Mouse (Mus musculus): Measurements from ENCODE around the gene Hist1h2ab.

Gene Hist1h2ab

GRCm38 (mm10) chr13:23738677-23739068 lies 12.3 kb upstream of the Hist1h2ab start, which contains the start of gene Hist1h1c:
Gene Hist1h1c, plus strand, starts transcription at chr13:23738808.
- peak; percentile 83 for DNase-seq

GRCm38 (mm10) chr13:23739069-23739921 lies 11.6 kb upstream of the Hist1h2ab start:
- peak; percentile 93 for DNase-seq

DNA sequence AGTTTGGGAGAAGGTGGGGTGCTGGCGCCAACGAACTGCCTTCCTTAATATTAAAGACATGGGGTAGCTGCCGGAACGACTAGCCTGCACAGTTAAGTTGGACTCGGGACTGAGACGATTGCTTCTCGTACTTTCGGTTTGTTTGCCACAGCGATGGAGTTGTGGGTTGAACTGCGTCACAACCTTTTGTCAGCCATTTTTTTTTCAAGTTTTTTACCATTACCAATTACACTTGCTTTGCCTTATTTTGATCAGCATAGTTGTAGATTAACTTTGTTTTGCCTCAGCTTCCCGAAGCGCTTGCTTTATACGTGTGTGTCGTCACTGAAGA lies 11.0 kb upstream of the Hist1h2ab start:
- DNase-seq: no peak

DNA sequence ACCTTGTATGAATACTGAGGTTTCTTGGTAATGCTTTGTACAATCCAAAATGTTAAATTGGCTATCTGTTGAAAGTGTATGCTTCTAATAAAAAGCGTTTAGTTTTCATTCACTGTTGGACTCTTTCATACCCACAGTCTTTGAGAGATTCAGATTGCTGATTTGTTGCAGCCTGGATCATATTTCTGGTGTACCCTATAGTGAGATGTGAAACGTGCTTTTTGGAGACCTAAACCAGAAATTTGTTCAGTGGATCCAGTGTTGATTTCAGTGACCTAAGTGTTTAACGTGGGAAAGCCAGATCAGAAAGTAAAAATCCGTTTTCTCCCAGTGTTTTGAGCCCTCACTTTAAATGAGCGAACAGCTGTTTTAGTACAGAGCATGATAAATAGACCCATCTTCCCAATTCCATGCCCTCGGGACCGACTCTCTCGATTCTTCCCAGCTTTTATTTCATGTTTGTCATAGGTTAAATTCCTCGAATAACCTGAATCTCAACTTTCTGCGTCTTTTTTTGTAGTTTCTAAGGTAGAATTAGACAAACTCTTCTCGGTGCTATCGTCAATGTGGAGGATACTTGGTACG lies 10.6 kb upstream of the Hist1h2ab start:
- DNase-seq: peak; percentile 23

GRCm38 (mm10) chr13:23740910-23741309 lies 10.0 kb upstream of the Hist1h2ab start:
- DNase-seq: no peak

DNA sequence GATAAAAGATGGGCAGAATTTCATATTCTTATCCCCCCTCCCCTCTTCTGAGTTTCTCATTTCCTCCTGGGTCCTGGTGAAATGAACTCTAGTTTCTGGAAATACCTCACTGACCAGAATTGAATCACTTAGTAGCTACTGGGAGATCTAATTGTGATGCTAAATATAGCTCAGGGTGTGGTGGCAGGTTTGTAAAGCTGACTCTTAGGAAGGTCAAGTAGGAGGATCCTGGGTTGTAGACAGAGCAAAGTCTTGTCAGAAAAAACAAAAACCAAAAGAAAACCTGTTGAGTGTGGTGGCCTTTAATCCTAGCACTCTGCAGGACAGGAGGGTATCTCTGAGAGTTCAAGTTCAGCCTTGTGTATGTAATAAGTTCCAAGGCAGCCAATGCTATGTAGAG lies 8.9 kb upstream of the Hist1h2ab start:
- DNase-seq: no peak

- DNase-seq: no peak
Observed at GRCm38 (mm10) chr13:23743215-23743614, 7.7 kb upstream of the Hist1h2ab start.

DNA sequence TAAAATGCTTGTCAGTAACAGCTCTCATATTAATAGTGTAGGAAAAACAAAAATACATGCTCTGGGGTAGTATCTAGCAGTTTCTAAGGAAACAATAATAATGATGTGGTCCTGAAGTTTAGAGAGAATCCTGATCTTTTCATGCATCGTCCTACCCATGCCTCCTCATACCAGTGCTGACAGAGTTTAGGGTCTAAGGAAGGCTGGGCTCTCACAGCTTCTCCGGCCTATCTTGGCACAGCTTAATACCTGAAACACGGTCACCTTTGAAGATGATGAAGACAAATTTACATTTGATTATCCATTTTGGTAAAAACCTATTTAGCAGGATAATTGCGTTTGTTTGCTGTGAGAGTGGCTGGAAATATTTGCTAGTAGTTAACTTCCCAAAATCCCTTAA lies 7.0 kb upstream of the Hist1h2ab start:
- no peak for DNase-seq

GRCm38 (mm10) chr13:23744421-23745380 lies 6.2 kb upstream of the Hist1h2ab start:
- peak; percentile 27 for DNase-seq

GRCm38 (mm10) chr13:23745381-23746161 lies 5.4 kb upstream of the Hist1h2ab start, which contains the start of gene Hist1h3c:
Gene Hist1h3c, minus strand, starts transcription at chr13:23745602.
- peak; percentile 86 for DNase-seq

- DNase-seq: peak; percentile 94
Observed at GRCm38 (mm10) chr13:23746201-23747080, 4.5 kb upstream of the Hist1h2ab start, which contains the start of gene Hist1h2bb. Gene Hist1h2bb, plus strand, starts transcription at chr13:23746734.

- peak; percentile 43 for DNase-seq
Observed at GRCm38 (mm10) chr13:23747081-23747891, 3.6 kb upstream of the Hist1h2ab start.

DNA sequence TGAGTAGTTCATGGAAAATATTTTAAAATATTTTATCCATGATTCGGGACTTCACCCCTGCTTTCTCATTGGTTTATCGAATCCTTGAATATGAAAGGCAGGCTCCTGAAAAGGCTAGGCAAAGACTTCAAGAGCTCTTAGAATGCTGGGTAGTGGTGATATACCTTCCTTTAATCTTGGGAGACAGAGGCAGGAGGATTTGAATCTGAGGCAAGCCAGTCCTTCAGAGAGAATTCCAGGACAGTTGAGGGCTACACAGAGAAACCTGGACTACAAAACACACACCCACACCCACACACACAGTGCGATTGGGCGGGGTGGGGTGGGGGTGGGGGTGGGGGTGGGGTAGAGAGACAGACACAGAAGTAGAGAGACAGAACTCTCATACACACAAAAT lies 3.0 kb upstream of the Hist1h2ab start:
- DNase-seq: peak; percentile 17

- DNase-seq: peak; percentile 29
Observed at GRCm38 (mm10) chr13:23749563-23750121, 1.3 kb upstream of the Hist1h2ab start.

DNA sequence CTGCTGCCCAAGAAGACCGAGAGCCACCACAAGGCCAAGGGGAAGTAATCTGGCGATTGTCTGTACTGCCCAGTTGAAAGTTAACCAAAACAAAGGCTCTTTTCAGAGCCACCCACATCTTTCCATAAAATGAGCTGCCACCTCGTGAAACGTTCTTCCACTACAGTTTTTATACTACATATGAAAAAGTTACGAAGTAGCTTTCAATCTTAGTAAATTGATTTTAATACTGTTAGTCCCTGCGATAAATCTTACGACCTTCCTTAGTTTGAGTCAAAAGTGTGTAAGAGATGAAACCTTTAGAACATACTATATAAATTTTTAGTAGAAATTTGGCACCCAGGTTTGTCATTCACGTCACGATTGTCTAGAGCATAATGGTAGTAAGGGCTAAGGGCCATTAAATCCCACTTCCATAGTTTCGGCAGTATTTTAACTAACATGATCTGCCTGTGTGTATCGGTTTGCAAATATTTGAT lies 591 bp downstream of the Hist1h2ab start:
- peak; percentile 33 for DNase-seq

GRCm38 (mm10) chr13:23752067-23752741 lies 1.3 kb downstream of the Hist1h2ab start, which contains the start of gene Hist1h3b:
Gene Hist1h3b, plus strand, starts transcription at chr13:23752267.
- DNase-seq: peak; percentile 80

- no peak for DNase-seq
Observed at GRCm38 (mm10) chr13:23752742-23753172, 1.8 kb downstream of the Hist1h2ab start.

- no peak for DNase-seq
Observed at GRCm38 (mm10) chr13:23753314-23754078, 2.6 kb downstream of the Hist1h2ab start.
